Mouse (Mus musculus) spleen, postnatal 14 days (tissue): ENCODE measurements around the gene Sppl2b.
A peak's percentile ranks its signal among the peaks of the same experiment; 100 is the strongest.
"Not testable (repeated sequence)": the region's sequence is repeated elsewhere in the genome, so short reads cannot be mapped to it uniquely, and the experiment has no call there.

Source experiments
- DNase-seq, 2 experiments: peaks; one replicate each; pipeline ENCODE4 v3.0.0; 2021 to 2022; ENCODE audit warnings: low spot score in 2 of 2

Sppl2b gene

GRCm38 (mm10) chr10:80854913-80855748 lies at the start of gene Sppl2b, which contains the start of gene Lsm7:
Gene Sppl2b (plus strand): TSS chr10:80855275.
Gene Lsm7 (minus strand): TSS chr10:80855209.
- DNase-seq: peak; percentile 98 to 99

GRCm38 (mm10) chr10:80805322-80805721 lies 49.8 kb upstream of the Sppl2b start:
- DNase-seq: no peak

DNA sequence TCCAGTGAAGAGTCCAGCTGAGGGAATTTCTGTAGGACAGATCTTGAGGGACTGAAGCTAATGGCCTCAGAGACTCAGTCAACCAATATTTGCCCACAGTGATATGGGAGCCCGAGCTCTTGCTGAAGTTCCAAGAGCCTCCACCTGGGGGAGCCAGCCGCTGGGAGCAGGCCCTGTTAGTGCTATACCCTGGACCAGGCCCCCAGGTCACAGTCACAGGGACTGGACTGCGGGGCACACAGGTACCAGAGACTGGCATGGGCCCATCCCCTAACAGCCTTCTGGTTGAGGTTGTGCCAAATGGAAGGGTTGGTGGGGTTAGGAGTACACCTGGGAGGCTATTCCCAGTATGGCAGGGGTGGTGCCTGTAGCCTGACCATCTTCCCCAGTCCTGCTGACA lies 49.1 kb upstream of the Sppl2b start:
- peak; percentile 68 to 83 for DNase-seq

DNA sequence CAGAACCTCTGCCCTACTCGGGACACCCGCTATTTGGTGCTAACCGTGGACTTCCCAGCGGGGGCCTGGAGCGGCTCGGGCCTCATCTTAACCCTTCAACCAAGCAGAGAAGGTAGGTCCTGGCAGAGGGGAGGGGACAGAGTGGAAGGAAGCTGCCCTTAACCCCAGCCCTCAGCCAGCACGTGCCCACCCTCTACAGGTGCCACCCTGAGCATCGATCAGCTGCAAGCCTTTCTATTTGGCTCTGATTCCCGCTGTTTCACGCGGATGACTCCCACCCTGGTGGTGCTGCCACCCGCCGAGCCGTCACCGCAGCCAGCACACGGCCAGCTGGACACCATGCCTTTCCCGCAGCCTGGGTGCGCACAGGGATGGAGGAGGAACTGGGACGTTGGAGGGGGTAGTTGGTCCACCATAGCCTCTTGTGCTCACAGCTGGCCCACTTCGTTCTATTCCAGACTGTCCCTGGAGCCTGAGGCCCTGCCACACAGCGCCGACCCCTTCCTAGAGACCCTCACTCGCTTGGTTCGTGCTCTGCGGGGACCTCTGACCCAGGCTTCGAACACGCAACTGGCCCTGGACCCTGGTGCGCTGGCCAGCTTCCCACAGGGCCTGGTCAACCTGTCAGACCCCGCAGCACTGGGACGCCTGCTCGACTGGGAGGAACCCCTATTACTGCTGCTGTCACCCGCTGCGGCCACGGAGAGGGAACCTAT lies 48.6 kb upstream of the Sppl2b start:
- no peak for DNase-seq

GRCm38 (mm10) chr10:80807057-80807627 lies 47.9 kb upstream of the Sppl2b start:
- DNase-seq: peak in 1 of 2 experiments; percentile 36

DNA sequence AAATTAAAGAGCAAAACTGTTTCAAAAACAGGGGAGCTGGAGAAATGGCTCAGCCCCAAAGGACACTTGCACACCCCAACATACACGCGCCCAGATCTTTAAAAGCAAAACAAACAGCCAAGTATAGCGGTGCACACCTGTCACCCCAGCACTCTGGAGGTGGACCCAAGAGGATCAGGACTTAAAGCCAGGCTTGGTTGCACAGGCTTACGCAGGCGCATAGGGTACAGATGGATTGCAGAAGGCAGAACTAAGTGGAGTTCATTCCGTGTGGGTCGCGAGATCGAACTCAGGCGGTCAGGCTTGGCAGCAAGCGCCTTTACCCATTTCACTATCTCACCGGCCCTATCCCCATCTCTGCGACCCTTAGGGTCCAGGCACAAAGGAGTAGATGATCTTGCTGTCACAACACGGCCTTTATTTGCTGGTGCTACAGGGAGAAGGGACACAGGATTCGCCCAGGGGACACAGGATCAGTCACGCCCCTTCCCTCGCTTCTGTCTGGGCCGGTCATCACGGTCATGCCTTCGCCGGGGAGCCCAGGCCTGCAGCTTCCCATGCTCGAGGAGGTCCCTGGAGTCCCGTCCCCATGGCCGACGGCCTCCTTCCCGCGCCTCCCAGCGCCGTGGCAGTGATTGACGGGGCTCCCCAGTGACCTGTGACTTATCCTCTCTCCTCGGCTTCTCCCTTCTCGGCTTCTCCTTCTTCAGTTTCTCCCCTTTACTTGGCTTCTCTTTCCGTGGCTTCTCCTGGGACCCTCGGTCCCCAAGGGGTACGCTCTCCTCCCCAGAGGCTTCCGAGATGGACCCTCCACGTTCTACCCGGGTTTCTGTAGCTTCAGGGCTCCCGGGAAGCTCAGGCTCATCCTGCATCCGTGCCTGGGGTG lies 46.7 kb upstream of the Sppl2b start:
- DNase-seq: no peak

- no peak for DNase-seq
These were observed 46.0 kb upstream of the Sppl2b start for GRCm38 (mm10) chr10:80808985-80809632.

GRCm38 (mm10) chr10:80810084-80810483 lies 45.0 kb upstream of the Sppl2b start:
- no peak for DNase-seq

DNA sequence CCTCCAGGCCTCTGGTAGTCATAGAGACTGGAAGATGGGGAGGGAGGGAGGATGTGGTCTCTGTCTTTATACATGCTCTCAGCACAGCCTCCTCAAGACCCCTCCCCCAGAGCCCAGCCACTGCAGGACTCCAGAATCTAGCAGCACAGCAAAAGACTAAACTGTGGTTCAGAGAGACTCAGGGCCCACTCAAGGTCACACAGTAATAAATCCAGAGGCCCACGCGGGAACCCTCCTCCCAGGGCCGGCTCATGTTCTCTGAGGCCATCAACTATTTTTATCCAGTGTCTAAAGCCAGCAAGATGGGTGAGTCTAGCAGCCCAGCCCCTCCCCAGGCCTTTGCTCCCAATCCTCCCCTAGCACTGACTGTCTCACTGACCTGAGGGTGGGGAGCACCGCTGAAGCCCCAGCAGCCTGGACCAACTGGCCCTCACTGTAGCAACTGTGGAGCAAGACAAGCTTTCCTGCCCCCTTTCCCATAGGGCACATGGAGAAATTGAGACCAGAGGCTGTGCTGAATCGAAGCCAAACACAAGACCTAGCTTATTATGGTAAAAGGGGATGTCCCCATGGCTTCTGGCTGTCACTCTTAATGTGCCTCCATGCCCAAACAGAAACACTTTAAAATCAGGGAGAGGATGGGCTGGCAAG lies 42.6 kb upstream of the Sppl2b start:
- DNase-seq: no peak

DNA sequence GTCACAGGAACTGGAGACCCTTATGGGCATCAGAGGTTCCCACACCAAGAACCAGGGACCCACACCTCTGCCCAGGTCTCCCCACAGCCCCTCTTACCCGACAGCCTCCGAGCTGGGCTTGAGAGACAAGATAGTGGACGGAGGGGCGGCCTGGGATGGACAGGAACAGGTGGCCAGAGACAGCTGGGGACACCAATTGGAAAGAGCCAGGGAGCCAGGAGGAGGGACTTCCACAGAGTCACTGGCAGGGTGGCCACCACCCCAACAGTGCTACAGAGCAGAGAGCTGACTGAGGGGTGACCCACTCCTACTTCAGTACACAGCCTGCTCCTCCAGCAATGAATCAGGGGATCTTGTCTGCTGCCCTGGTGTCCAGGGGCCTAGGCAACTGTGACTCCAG lies 41.7 kb upstream of the Sppl2b start, which contains the start of gene Jsrp1:
Gene Jsrp1 (minus strand): TSS at position 133 of the 400 bp plus-strand sequence.
- no peak for DNase-seq

- no peak for DNase-seq
These were observed 40.3 kb upstream of the Sppl2b start for GRCm38 (mm10) chr10:80814800-80815199.

DNA sequence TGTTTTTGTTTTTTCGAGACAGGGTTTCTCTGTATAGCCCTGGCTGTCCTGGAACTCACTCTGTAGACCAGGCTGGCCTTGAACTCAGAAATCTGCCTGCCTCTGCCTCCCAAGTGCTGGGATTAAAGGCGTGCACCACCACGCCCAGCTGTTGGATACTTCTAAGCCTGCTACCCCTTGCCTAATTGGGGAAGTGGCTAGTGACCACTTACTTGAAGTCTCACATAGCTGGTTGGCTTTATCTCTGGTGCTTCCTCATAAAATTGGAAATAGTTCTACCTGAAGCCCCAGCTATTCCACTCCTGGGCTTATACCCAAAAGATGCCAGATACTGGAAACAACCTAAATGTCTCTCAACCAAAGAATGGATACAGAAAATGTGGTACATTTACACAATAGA lies 38.8 kb upstream of the Sppl2b start:
- not testable (repeated sequence) for DNase-seq

DNA sequence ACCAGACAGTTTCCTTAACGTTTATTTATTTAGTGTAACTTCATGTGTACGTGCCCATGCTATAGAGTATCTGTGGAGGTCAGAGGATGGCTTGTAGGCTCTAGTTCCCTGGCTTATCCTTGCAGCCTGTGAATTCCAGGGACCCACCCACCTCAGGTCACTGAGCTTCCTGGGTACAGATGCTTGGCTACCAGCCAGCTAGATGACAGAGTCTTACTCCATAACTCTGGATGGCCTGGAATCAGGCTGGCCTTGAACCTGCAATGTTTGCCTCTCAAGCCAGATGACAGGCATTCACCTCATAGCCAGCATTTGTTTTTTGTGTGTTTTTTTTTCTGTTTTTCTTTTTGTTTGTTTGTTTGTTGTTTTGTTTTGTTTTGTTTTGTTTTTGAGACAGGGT lies 37.9 kb upstream of the Sppl2b start:
- DNase-seq: no peak

DNA sequence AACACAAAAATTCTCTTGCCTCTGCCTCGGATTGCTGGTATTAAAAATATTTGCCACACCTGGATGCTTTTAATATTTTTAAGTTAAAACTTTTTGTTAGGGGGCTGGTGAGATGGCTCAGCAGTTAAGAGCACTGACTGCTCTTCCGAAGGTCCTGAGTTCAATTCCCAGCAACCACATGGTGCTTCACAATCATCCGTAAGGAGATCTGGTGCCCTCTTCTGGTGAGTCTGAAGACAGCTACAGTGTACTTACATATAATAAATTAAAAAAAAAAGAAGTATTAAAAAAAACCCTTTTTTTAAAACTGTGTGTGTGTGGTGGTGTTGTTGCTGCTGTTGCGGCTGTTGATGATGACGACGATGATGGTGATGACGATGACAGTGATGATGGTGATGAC lies 37.1 kb upstream of the Sppl2b start:
- DNase-seq: not testable (repeated sequence)

GRCm38 (mm10) chr10:80818599-80819281 lies 36.3 kb upstream of the Sppl2b start:
- DNase-seq: peak; percentile 40 to 43

DNA sequence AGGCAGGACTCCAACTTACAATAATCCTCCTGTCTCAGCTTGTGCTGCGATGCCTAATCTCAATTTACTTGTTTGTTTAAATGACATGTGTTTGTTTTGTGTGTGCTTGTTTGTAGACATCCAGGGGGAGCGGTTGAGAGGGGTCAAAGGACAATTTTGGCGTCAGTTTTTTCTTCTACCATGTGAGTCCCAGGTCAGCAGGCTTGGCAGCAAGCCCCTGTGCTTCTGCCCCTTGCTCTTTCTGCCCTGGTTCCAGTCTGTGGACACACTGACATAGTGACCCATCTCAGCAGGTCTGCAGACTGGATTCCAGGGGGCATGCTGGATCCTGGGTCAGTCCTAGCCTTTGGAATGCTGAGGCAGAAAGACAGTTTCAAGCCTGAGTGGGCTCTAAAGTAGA lies 35.7 kb upstream of the Sppl2b start:
- no peak for DNase-seq

DNA sequence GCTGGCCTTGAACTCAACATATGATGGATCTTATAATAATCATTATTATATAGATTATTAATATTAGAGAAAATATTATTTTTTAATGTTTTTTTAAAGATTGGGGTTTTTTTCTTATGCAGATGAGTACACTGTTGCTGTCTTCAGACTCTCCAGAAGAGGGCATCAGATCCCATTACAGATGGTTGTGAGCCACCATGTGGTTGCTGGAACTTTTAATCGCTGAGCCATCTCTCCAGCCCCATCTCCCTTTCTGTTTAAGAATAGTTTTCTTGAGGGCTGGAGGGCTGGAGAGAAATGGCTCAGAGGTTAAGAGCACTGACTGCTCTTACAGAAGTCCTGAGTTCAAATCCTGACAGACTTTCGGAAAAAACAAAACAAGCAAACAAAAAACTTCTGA lies 33.1 kb upstream of the Sppl2b start:
- no peak for DNase-seq

DNA sequence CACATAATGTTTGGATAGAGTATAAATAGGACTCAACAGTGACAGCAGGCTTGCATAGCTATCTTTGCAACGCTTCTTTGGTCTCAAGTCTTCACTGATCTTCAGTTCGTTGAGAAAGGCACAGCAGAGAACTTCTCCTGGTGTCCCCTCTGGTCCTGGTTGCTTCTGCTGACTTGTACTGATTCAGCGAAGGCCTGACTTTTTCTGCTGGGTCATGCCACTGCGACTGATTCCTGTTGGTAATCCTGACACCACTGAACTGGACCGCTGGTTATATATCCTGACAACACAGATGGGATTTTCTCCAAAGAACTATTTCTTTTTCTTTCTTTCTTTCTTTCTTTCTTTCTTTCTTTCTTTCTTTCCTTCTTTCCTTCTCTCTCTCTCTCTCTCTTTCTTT lies 32.5 kb upstream of the Sppl2b start:
- no peak for DNase-seq

DNA sequence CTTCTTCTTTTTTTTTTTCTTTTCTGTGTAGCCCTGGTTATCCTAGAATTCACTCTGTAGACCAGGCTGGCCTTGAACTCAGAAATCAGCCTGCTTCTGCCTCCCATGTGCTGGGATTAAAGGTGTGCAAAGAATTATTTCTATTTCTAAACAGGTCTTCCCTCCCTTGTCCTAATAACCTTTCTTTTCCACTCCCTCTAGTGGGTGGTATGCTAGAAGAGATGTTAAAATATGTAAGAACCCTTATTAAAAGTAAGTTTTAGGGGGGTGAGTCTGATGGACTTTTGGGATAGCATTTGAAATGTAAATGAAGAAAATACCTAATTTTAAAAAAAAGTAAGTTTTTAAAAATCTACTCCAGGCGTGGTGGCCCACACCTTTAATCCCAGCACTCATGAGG lies 31.8 kb upstream of the Sppl2b start:
- DNase-seq: no peak
